Mouse (Mus musculus): ENCODE results near the gene Adamtsl5.

GRCm38 (mm10) chr10:80332525-80332989 is 15.7 kb downstream of the Adamtsl5 start:
- TF ChIP-seq EP300 (IDR thresholded peaks at IDR 0.05; ENCODE audit: low read depth) (no peak), CTCF (IDR thresholded peaks at IDR 0.05; ENCODE audit: low read depth) (no peak)

Measured in heart, postnatal 0 days (tissue).